Mouse (Mus musculus) limb, embryonic 13.5 days (tissue): Measurements from ENCODE around the gene B230118H07Rik. TPM values are rescaled to one million over a fixed set of nuclear protein-coding genes. Genes with fewer than 3 reads are reported as not detected.

ENCODE experiments used
- ATAC-seq: fragments of 200-750 bp; cut with Nextera tagmentation; 2 replicates; pipeline ENCODE4 v1.8.0; 2017; ENCODE audit warnings: low read depth, moderate number of reproducible peaks, moderate TSS enrichment; ENCODE audit not compliant: low FRiP score
- H3K27ac ChIP-seq: fragments of 300-500 bp; sonication (generic); 2 replicates; pipeline ENCODE4 v1.5.1; 2015; ENCODE audit warnings: inconsistent platforms, mild to moderate bottlenecking, moderate library complexity
- H3K27me3 ChIP-seq: fragments of 300-500 bp; sonication (generic); 2 replicates; pipeline ENCODE4 v1.6.1; 2015; ENCODE audit warnings: mild to moderate bottlenecking, inconsistent platforms
- H3K36me3 ChIP-seq: fragments of 300-500 bp; sonication (generic); 2 replicates; pipeline ENCODE4 v1.6.1; 2015; ENCODE audit warnings: inconsistent platforms, mild to moderate bottlenecking, moderate library complexity
- H3K4me1 ChIP-seq: fragments of 300-500 bp; sonication (generic); 2 replicates; pipeline ENCODE4 v1.6.1; 2015; ENCODE audit warnings: inconsistent platforms
- H3K4me2 ChIP-seq: fragments of 300-500 bp; sonication (generic); replicated peaks from 2 replicates; pipeline ENCODE4 v1.6.1; 2015; ENCODE audit warnings: inconsistent platforms, mild to moderate bottlenecking, moderate library complexity
- H3K4me3 ChIP-seq: fragments of 300-500 bp; sonication (generic); 2 replicates; pipeline ENCODE4 v1.5.1; 2015; ENCODE audit warnings: moderate library complexity, mild to moderate bottlenecking, inconsistent platforms
- H3K9ac ChIP-seq: fragments of 300-500 bp; sonication (generic); 2 replicates; pipeline ENCODE4 v1.6.1; 2015; ENCODE audit warnings: mild to moderate bottlenecking, inconsistent platforms
- H3K9me3 ChIP-seq: fragments of 300-500 bp; sonication (generic); 2 replicates; pipeline ENCODE4 v1.6.1; 2016; ENCODE audit warnings: inconsistent platforms
- WGBS: fragments of 180-500 bp; shearing (Covaris S2); methylation state at CpG from one replicate; pipeline ENCODE4 v1.1.7; 2015; 5-methylcytosine and 5-hydroxymethylcytosine counted together
- polyA plus RNA-seq: library from polyadenylated mRNA; unstranded; fragments of >200 nt; fragmentation: Nextera tagmentation; extraction: Ambion mirVana; gene quantifications from 2 replicates; pipeline ENCODE4 v1.2.1, GENCODE M21; 2015

B230118H07Rik gene
- polyA plus RNA-seq, 1 experiment from 2014 or later = 63.0 TPM

DNA sequence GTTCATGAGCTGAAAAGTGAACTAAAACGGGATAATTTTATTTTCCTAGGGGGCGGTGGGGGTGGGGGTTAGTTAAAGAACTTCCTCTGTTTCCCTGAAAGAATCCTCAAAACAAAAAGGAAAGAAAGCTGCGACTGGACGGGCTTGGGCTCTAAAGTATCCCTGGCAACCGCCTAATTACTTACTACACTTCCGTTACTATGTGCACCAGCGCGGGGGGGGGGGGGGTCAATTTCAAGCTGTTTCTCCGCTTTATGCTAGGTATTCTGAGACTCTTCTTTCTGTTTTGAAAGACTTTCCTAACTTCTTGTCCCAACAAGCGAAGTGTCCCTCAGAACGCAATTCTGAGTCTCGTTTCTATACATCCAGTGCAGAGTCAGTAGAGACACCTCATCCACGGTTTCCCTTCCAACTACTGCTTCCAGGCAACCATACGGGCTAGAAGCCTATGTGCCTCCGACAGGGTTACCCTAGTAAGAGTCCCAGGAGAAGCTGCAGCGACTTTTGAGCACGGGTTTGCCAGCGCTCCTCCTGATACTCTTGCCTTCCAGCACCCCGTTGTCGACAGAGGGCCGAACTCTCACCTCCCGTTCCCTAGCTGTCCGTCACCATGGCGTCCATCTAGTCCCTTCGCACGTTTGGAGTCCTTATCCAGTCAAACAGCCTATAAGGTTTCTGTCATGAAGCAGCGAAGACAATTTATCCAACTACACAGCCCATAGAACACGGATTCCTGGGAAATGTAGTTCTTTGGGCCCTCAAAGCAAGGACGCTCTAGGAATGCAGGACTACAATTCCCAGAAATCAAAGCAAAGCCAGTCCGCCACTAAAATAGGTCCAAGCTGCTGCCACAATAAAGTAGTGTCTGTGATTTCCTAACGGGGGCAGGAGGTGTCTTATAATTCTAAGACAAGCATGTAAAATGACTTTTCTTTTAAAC is 20.8 kb downstream of the B230118H07Rik start:
- no peaks in the 10 kb centered on the region for H3K9me3 ChIP-seq
- peak overlapping the region; percentile 67 for H3K4me3 ChIP-seq
- ATAC-seq = peak; percentile 99
- H3K9ac ChIP-seq = peak overlapping the region; percentile 79
- no peaks in the 10 kb centered on the region for H3K27me3 ChIP-seq
- H3K36me3 ChIP-seq = no peaks in the 10 kb centered on the region
- 1% methylated on average over 31 of the region's 31 CpGs for WGBS
- peak overlapping the region; percentile 84; the same call in 1 of the 2 replicates for H3K27ac ChIP-seq
- H3K4me1 ChIP-seq = peaks cover 19% of the 10 kb centered on the region
- peak overlapping the region; percentile 73 for H3K4me2 ChIP-seq

GRCm38 (mm10) chr2:101627227-101627626 is 22.1 kb downstream of the B230118H07Rik start:
- Histone ChIP-seq H3K9me3 (no peaks in the 10 kb centered on the region), H3K27ac (no peak overlapping the region), H3K36me3 (no peaks in the 10 kb centered on the region), H3K27me3 (no peaks in the 10 kb centered on the region), H3K9ac (no peak overlapping the region), H3K4me3 (no peak overlapping the region), H3K4me1 (peaks cover 19% of the 10 kb centered on the region), H3K4me2 (no peak overlapping the region)
- no peak for ATAC-seq

DNA sequence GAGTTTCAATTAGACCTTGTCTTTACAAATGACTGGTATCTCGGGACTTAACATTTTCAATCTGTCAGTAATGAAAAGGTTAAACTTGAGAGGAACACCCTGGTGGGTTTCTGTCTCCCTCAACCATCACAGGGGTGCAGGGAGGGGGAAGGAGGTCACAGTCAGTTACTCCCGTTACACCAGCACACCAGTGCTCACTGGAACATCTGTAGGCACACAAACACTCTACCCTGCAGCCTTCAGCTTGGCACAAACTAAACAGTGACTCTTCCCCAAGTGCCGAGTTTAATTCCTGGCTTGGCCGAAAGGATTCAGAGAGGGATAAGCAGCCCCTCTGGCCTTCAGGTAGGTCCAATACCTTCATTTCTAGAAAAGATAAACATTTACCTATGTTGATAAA is 24.8 kb downstream of the B230118H07Rik start, which contains the start of gene Rag2:
Rag2 (plus strand) TSS at position 193 of the 400 bp plus-strand sequence.
- Histone ChIP-seq H3K36me3 (no peaks in the 10 kb centered on the region), H3K4me3 (no peak within 1 kb of the TSS), H3K4me1 (peaks cover 19% of the 10 kb centered on the region), H3K27ac (no peak within 1 kb of the TSS), H3K4me2 (no peak within 1 kb of the TSS), H3K9me3 (no peaks in the 10 kb centered on the region), H3K9ac (no peak within 1 kb of the TSS), H3K27me3 (no peaks in the 10 kb centered on the region)
- no peak for ATAC-seq
- 59% methylated on average over 4 of the region's 4 CpGs for WGBS

DNA sequence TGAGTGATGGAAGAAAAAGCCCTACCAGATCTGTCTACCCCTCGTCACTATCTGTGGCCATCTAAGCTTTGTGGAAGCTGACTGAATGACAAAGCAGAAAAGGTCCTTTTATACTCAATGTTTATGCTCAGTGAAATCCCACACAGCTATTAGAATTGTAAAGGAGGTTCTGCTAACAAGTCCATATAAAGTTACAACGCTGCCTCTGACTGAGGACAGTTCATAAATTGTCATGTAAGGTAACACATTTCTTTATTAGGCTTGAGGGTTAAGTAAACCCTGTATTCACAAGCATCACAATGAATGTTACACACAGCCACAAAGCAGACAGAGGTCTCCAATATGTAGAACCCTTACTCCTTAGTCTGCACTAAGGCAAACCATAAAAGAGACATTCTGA is 25.3 kb downstream of the B230118H07Rik start:
- H3K4me3 ChIP-seq = no peak overlapping the region
- H3K27ac ChIP-seq = no peak overlapping the region
- H3K4me2 ChIP-seq = no peak overlapping the region
- H3K36me3 ChIP-seq = no peaks in the 10 kb centered on the region
- H3K9me3 ChIP-seq = no peaks in the 10 kb centered on the region
- no peaks in the 10 kb centered on the region for H3K27me3 ChIP-seq
- no peak for ATAC-seq
- H3K9ac ChIP-seq = no peak overlapping the region
- WGBS = 59% methylated on average over 2 of the region's 2 CpGs
- H3K4me1 ChIP-seq = peaks cover 19% of the 10 kb centered on the region

DNA sequence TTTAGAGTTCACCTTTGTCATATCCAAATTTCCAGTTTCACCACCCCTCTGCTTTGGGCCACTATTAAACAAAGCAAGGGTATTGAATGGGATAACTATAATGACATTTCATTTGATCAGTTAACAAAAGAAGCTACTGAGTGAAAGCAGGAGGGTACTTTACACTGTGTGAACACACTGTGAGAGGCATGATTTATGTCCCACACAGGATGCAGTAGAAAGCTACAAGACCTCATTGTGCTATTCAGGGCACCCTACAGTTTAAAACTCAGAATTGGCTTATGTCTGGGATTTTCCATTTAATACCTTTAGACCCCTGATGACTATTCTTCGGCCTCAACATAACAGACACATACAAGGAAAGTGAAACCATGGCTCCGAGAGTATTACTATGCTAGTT is 26.3 kb downstream of the B230118H07Rik start:
- Histone ChIP-seq H3K27ac (no peak overlapping the region), H3K9ac (no peak overlapping the region), H3K4me2 (no peak overlapping the region), H3K4me3 (no peak overlapping the region), H3K9me3 (no peaks in the 10 kb centered on the region), H3K27me3 (no peaks in the 10 kb centered on the region), H3K36me3 (no peaks in the 10 kb centered on the region), H3K4me1 (peaks cover 19% of the 10 kb centered on the region)
- no peak for ATAC-seq
- WGBS = 90% methylated on average over 2 of the region's 2 CpGs

DNA sequence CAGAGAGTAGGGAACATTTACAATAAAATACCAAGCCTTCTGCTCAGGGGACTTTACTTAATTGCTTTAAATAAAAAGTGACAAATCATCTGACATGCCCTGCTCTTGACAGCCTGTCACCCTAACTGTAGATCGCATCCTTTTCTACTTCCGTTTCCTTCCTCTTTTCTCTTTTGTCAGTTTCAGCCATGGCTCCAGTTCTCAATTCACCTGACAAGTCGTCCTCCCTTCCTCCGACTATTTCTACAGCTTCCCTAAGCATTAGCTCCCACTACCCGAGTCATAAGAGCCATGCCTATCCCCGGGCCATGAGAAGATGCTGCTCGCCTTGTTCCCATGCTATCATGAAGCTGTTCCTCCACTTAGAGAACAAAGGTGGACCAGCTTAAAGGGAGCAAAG is 27.7 kb downstream of the B230118H07Rik start:
- no peak overlapping the region for H3K4me3 ChIP-seq
- ATAC-seq = no peak
- no peaks in the 10 kb centered on the region for H3K36me3 ChIP-seq
- H3K9ac ChIP-seq = no peak overlapping the region
- H3K4me1 ChIP-seq = peaks cover 10% of the 10 kb centered on the region
- WGBS = 75% methylated on average over 7 of the region's 7 CpGs
- no peak overlapping the region for H3K27ac ChIP-seq
- no peaks in the 10 kb centered on the region for H3K27me3 ChIP-seq
- no peaks in the 10 kb centered on the region for H3K9me3 ChIP-seq
- no peak overlapping the region for H3K4me2 ChIP-seq

- Histone ChIP-seq H3K4me1 (peaks cover 8% of the 10 kb centered on the region; the same call in 1 of the 2 replicates), H3K27me3 (no peaks in the 10 kb centered on the region), H3K9me3 (no peaks in the 10 kb centered on the region), H3K27ac (no peak overlapping the region), H3K4me2 (no peak overlapping the region), H3K9ac (no peak overlapping the region), H3K36me3 (no peaks in the 10 kb centered on the region), H3K4me3 (no peak overlapping the region)
- WGBS = 52% methylated on average over 3 of the region's 3 CpGs
- no peak for ATAC-seq
Measured at GRCm38 (mm10) chr2:101620899-101621298, 28.4 kb downstream of the B230118H07Rik start.

DNA sequence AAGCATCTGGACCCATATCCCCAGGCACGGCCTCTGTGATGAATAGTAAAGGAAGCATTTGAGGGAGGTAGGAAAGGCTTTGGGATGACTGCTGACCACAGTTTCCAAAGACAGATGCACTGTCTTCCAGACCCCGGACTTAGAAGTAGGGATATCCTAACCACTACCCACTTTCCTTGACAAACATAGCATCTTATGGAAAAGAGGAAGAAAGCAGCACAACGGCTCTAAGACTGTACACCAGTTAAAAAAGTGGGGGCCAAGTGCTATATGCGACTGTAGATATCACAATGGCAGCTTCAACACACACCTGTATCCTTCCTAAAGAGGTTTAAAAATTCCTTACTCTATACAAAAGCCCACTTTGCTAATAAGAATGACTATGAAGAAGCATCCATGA is 31.0 kb downstream of the B230118H07Rik start:
- no peaks in the 10 kb centered on the region for H3K9me3 ChIP-seq
- no peak overlapping the region for H3K27ac ChIP-seq
- H3K4me1 ChIP-seq = peaks cover 12% of the 10 kb centered on the region; the same call in 1 of the 2 replicates
- H3K36me3 ChIP-seq = no peaks in the 10 kb centered on the region
- H3K4me2 ChIP-seq = no peak overlapping the region
- H3K9ac ChIP-seq = no peak overlapping the region
- H3K4me3 ChIP-seq = no peak overlapping the region
- no peak for ATAC-seq
- WGBS = 72% methylated on average over 4 of the region's 4 CpGs
- H3K27me3 ChIP-seq = no peaks in the 10 kb centered on the region

- peaks cover 12% of the 10 kb centered on the region; the same call in 1 of the 2 replicates for H3K4me1 ChIP-seq
- WGBS = 69% methylated on average over 10 of the region's 10 CpGs
- no peak overlapping the region for H3K9ac ChIP-seq
- H3K27me3 ChIP-seq = no peaks in the 10 kb centered on the region
- no peak for ATAC-seq
- no peak overlapping the region for H3K4me3 ChIP-seq
- H3K36me3 ChIP-seq = no peaks in the 10 kb centered on the region
- no peak overlapping the region for H3K27ac ChIP-seq
- H3K4me2 ChIP-seq = no peak overlapping the region
- H3K9me3 ChIP-seq = no peaks in the 10 kb centered on the region
Measured at GRCm38 (mm10) chr2:101615464-101616305, 33.6 kb downstream of the B230118H07Rik start.

GRCm38 (mm10) chr2:101610861-101611260 is 38.5 kb downstream of the B230118H07Rik start:
- ATAC-seq = no peak
- H3K4me1 ChIP-seq = peaks cover 5% of the 10 kb centered on the region; the same call in 1 of the 2 replicates
- H3K27me3 ChIP-seq = no peaks in the 10 kb centered on the region
- H3K36me3 ChIP-seq = peaks cover 3% of the 10 kb centered on the region; the same call in 1 of the 2 replicates
- no peaks in the 10 kb centered on the region for H3K9me3 ChIP-seq
- H3K4me3 ChIP-seq = no peak overlapping the region
- H3K9ac ChIP-seq = no peak overlapping the region
- no peak overlapping the region for H3K4me2 ChIP-seq
- H3K27ac ChIP-seq = no peak overlapping the region
- 88% methylated on average over 3 of the region's 3 CpGs for WGBS

GRCm38 (mm10) chr2:101608232-101608894 is 41.0 kb downstream of the B230118H07Rik start:
- Histone ChIP-seq H3K4me1 (no peaks in the 10 kb centered on the region; the same call in 1 of the 2 replicates), H3K4me3 (no peak overlapping the region), H3K9me3 (no peaks in the 10 kb centered on the region), H3K4me2 (no peak overlapping the region), H3K27me3 (no peaks in the 10 kb centered on the region), H3K27ac (no peak overlapping the region), H3K36me3 (peaks cover 3% of the 10 kb centered on the region; the same call in 1 of the 2 replicates), H3K9ac (no peak overlapping the region)
- peak; percentile 48; the same call in 1 of the 2 replicates for ATAC-seq
- WGBS = 50% methylated on average over 7 of the region's 7 CpGs
